Mouse (Mus musculus): ENCODE results near the gene Slc38a10.

Slc38a10 gene

GRCm38 (mm10) chr11:120175948-120176347 lies 24.8 kb upstream of the Slc38a10 start:
- no peak for DNase-seq (ENCODE audit: low read depth, low spot score)

- no peak for DNase-seq (ENCODE audit: low read depth, low spot score)
Observed at GRCm38 (mm10) chr11:120173213-120173612, 22.1 kb upstream of the Slc38a10 start.

- no peak for DNase-seq (ENCODE audit: low read depth, low spot score)
Observed at GRCm38 (mm10) chr11:120171168-120171567, 20.0 kb upstream of the Slc38a10 start.

GRCm38 (mm10) chr11:120169208-120169992 lies 18.3 kb upstream of the Slc38a10 start:
- DNase-seq (ENCODE audit: low read depth, low spot score) = no peak

- no peak for DNase-seq (ENCODE audit: low read depth, low spot score)
Observed at GRCm38 (mm10) chr11:120168516-120168915, 17.4 kb upstream of the Slc38a10 start.

GRCm38 (mm10) chr11:120167921-120168356 lies 16.8 kb upstream of the Slc38a10 start:
- DNase-seq (ENCODE audit: low read depth, low spot score) = no peak

- DNase-seq (ENCODE audit: low read depth, low spot score) = no peak
Observed at GRCm38 (mm10) chr11:120167059-120167458, 15.9 kb upstream of the Slc38a10 start.

GRCm38 (mm10) chr11:120164471-120165261 lies 13.5 kb upstream of the Slc38a10 start:
- no peak for DNase-seq (ENCODE audit: low read depth, low spot score)

- no peak for DNase-seq (ENCODE audit: low read depth, low spot score)
Observed at GRCm38 (mm10) chr11:120164028-120164427, 12.9 kb upstream of the Slc38a10 start.

GRCm38 (mm10) chr11:120163207-120163606 lies 12.1 kb upstream of the Slc38a10 start:
- DNase-seq (ENCODE audit: low read depth, low spot score) = no peak

- DNase-seq (ENCODE audit: low read depth, low spot score) = no peak
Observed at GRCm38 (mm10) chr11:120161245-120161644, 10.1 kb upstream of the Slc38a10 start.

GRCm38 (mm10) chr11:120160478-120160877 lies 9.3 kb upstream of the Slc38a10 start:
- no peak for DNase-seq (ENCODE audit: low read depth, low spot score)

GRCm38 (mm10) chr11:120159653-120160052 lies 8.5 kb upstream of the Slc38a10 start:
- no peak for DNase-seq (ENCODE audit: low read depth, low spot score)

GRCm38 (mm10) chr11:120158828-120159227 lies 7.7 kb upstream of the Slc38a10 start:
- no peak for DNase-seq (ENCODE audit: low read depth, low spot score)

GRCm38 (mm10) chr11:120150440-120151112 lies 570 bp downstream of the Slc38a10 start:
- DNase-seq (ENCODE audit: low read depth, low spot score) = peak; percentile 26

GRCm38 (mm10) chr11:120149510-120150200 lies 1.5 kb downstream of the Slc38a10 start:
- peak; percentile 9 for DNase-seq (ENCODE audit: low read depth, low spot score)

- DNase-seq (ENCODE audit: low read depth, low spot score) = no peak
Observed at GRCm38 (mm10) chr11:120148201-120148855, 2.8 kb downstream of the Slc38a10 start.

- no peak for DNase-seq (ENCODE audit: low read depth, low spot score)
Observed at GRCm38 (mm10) chr11:120143708-120144497, 7.2 kb downstream of the Slc38a10 start.

GRCm38 (mm10) chr11:120142601-120143051 lies 8.5 kb downstream of the Slc38a10 start:
- DNase-seq (ENCODE audit: low read depth, low spot score) = no peak

- DNase-seq (ENCODE audit: low read depth, low spot score) = no peak
Observed at GRCm38 (mm10) chr11:120140255-120140654, 10.9 kb downstream of the Slc38a10 start.
